Mouse (Mus musculus) layer of hippocampus, adult 11-12 months (tissue): ENCODE results near the gene Pafah1b3.

Experiments
- DNase-seq: peaks from one replicate; pipeline ENCODE4 v3.0.0; 2022; ENCODE audit warnings: low spot score

Pafah1b3 gene

DNA sequence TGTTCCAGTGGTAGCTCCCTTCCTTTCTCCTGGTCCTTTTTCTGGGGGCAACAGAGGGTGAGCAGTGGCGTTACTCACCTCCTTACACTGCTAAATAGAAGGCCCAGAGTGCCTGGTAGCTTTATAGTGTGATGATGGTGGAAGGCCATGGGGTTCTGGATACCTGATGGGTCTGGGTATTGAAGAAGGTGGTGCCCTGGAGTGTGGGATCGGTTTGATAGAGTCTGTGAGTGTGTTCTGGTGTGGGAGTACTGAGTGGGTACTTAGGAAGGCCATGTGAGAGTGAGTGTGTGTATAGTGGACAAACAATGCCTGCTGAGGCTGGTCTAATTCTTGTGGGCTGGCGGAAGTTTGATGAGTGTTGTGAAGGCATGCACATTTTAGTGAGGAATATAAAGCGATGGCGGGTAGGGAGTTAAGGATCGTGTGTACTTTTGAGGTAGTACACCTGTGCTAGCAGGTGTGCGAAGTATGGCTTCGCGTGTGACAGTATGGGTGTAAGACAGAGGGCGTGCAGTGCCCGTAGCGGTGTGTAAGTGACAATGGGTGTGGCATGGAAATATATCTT lies 16.5 kb downstream of the Pafah1b3 start:
- peak; percentile 25 for DNase-seq

DNA sequence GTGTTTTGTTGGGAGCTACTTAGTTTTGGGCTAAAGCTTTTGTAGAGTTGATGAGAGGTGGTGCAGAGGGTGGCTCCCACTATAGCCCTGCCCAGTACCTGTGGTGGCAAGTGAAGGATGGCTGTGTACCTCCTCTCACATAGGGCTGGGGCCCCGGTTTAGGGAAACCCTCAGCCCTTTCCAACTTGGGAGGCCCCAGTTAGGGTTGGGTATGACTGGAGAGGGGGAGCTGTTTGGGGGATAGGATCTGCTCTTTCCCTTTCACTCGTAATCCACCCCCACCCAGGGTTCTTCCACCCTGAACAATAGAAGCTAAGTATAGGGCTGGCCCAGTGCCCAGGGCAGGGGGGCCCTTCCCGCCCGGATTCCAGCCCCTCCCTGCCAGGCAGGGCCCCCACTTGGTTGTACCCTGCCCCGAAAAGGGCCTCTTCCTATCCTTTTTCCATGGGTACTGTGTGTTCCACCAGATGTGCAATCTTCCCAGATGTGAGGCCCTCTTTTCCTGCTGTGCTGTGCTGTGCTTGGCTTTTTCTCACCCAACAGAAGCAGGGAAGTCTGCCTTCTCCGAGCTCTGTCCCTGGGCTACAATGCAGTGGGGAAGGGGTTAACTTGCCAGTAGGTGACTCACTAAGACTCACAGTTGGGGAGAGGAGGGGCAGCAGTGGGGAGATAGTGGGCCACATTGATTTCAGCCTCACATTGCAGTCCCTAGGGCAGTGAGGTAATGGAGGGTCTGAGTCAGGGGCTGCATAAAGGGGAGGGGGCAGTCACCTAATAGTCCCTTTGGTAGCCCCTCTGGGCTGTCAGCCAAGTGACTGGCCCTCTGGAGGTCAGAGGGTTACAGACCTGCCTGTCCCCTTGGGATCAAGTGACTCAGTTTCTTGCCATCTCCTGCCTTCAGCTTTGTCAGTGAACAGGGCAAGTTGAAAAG lies 17.7 kb downstream of the Pafah1b3 start:
- DNase-seq = peak; percentile 63

DNA sequence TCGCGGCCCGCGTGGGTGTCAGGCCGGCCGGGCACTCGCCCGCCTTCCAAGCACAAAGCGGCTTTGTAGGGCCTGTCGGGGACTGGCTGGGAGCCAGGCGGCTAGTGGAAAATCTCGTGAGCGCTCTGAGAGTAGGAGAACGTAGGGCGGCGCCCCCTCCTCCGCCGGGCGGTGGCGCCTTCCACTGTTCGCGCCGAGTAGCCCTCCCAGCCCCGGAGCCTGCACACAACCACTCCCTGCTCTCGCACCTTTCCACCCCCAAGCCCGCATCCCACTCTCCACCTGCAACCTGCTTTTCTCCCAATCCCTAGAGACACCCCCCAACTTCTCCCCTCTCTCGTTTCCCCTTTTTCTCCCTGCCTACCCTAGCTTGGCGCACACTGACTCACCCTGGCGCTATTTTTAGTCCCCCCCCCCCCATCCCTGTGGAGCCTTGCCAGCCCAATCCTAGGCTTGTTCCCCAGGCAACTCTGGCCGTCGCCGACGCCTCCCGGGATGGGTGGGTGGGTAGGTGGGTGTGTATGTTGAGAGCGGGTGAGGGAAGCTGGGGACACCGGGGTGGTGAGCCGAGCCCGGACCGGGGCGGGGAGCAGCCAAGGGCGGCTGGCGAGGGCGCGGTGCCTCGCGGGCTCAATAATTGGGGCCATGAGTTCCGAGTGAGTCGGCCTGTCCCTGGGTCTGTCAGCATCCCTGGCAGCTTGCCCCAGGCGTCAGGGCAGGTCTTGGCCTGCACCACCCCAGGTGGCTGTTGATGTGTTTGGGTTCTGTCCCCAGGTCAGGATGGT lies 18.5 kb downstream of the Pafah1b3 start:
- peak; percentile 95 for DNase-seq

DNA sequence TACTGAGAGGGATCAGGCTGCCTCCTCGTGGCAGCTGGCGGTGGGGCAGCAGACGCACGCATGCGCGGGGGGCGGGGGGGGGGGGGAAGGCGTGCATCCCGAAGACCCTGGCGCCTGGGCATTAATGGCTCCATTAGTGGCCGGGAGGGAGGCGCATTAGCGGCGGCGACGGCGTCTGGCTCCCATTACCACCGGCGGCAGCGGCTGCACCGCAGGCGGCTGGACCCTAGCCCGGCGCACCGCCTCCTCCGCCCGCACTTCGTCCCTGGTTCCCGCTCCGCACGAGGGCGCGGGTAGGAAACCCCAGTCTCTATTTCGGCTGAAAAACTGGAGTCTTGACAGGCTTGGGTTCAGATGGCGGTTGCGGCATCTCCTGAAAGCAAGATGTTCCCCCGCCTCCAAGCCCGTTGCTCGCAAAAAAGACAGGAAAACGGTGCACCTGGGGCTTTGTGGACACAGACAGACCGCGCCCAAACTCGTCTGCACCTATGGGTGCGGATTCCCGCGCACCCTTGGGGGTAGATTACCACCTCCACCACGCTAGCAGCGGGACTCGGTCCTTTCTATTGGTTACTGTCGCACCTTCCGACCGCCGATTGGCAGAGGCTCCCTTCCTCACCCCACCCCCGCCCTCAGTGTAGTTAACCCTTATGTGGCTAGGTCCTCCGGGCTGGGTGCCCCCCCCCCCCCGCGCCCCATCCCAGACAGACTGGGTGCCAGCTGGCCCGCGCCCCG lies 19.3 kb downstream of the Pafah1b3 start:
- peak; percentile 87 for DNase-seq

DNA sequence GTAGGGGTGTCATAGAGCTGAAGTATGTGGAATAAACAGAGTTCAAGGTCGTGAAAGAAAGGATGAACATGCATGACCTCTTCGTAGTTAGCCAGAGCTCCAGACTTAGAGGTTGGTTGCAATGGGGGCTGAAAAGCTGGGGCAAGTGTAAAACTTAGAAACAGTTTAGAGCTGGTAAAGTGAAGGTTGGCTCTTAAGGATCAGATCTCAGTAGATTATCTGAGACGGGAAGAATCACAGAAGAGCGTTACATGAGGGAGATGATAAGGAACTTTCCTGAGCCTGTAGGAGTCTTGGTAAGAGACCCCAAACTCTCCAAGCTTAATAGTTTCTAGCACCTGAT lies 19.8 kb downstream of the Pafah1b3 start:
- DNase-seq = no peak

DNA sequence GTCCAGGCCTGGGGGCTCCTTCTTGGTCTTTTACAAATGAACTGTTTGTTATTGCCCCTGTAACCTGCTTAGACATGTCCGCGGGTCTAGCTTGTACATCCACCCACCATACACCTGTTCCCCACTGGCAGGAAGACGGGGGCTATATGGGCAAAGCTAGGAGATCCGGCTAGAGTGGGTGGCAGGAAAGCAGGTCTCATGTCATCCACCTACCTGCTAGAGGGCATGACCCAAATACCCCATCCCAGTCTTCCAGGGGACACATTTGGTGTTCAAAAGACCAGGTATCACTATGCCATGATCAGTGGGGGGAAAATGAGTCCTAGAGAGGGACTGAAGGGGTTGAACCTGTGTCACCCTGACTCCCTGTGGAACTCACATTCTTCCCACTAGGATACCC lies 20.4 kb downstream of the Pafah1b3 start:
- DNase-seq = no peak

DNA sequence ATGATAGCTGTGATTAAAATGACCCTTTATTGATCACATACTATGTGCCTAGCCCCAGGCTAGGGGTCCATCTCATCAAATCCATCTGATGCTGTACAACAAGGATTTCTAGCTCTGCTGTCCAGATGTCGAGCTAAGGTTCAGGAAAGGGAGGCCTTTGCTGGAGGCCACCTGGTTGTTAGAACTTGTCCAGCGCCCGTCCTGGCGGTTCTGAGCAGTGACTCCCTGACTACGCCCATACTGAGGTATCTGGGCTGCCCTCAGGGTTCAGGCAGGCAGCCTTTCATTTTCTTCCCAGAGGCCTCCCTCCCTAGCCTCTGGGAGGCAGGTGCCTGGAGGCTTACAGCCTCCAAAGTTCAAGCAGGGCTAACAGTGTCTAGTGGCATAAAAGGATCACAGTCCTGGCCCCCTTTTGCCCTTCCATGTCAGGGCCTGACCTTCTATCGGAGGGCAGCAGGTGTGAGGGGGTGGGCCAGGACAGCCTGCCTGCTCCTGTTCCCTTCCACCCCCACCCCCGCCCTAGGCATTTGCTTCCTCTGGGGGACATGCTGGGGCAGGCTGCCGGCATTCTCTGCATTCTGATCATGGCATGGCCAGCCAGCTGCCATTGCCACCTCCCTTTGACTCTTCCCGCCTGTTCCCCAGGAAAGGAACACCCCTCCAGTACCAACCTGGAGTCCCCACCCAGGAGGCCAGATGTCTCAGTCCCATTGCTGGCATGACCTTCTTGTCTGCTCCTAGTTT lies 22.1 kb downstream of the Pafah1b3 start:
- no peak for DNase-seq

DNA sequence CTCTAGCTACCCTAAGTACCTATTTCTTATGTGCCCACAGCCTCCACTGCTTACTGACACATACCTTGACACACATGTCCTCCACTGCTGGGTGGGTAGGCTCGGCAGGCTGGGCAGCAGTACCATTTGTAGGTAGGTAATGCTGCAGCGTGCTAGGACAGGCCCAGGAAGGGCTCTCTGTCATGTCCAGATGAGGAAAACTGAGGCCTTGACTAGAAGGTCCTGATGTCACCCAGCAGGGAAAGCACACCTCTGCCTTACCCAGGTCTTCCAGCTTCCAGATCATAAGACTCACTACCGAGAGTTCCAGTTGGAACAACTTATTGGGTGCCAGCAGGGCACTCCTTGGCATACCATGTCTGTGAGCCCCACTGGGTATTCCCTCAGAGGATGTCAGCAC lies 22.8 kb downstream of the Pafah1b3 start:
- no peak for DNase-seq

DNA sequence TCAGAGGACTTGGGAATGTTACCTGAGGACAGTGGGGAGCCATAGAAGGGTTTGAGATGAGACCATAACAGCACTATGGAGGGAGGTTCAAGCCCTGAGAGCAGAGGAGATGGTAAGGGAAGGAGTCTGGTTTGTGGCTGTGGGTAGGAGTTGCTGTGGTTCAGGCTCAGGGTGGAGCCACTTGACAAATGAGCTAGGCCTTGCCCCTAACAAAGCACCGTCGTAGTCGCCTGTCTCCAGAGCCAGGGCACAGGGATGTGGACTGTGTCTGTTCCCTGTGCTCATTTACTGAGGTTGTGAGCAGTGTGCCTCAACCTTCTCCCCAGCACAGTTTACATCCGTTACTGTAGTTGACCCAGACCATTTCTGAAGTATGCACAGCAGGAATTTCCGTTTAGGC lies 23.2 kb downstream of the Pafah1b3 start:
- no peak for DNase-seq

DNA sequence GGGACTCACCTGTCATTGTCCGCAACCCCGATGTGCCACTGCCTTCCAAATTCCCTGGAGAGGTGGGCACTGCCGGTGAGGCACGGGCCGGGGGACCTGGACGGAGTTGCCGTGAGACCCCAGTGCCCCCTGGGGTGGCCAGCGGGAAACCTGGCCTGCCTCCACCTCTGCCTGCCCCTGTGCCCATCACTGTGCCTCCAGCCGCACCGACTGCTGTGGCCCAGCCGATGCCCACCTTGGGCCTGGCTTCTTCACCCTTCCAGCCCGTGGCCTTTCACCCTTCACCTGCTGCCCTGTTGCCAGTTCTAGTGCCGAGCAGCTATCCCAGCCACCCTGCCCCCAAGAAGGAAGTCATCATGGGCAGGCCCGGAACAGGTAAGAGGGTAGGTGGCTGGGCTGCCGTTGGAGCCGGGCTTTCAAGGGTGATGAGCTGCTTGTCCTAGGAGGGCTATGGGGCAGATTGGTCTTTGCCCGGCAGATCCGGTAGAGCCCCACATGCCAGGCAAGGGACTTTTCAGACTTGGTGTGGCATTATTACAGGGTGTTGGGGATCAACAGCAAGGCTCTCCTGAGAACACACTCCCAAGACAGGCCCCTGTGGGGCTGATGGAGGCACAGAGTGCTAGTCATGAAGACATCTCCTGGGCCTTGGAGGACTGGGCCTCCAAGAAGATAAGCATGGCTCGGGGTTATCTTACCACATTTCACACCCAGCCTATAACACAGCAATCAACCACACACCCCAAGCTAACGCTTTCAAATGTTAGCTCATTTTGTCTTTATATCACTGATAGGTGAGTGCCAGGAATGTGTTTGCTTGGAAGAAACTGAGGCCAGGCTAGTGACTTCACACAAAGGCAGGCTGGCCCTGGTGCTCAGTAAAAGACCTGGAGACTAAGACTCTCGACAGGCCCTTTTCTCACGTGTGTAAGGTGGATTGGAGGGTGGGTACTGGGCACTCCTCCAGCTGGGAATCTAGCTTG lies 24.2 kb downstream of the Pafah1b3 start:
- no peak for DNase-seq

DNA sequence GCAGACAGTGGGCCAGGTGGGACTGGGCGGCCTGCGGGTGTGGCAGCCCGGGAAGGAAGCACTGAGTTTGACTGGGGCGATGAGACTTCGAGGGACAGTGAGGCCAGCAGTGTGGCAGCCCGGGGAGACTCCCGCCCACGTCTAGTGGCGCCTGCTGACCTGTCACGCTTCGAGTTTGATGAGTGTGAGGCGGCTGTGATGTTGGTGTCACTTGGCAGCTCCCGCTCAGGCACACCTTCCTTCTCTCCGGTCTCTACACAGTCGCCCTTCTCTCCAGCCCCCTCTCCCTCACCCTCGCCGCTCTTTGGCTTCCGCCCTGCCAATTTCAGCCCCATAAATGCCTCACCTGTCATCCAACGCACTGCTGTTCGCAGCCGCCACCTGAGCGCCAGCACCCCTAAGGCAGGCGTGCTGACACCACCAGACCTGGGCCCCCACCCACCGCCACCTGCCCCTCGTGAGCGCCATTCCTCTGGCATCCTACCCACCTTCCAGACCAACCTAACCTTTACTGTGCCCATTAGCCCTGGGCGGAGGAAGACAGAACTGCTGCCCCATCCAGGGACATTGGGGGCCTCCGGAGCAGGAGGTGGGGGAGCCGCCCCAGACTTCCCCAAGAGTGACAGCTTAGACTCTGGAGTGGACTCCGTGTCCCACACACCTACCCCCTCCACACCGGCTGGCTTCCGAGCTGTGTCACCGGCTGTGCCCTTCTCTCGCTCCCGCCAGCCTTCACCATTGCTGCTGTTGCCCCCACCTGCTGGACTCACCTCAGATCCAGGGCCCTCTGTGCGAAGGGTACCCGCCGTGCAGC lies 25.1 kb downstream of the Pafah1b3 start:
- DNase-seq = no peak

DNA sequence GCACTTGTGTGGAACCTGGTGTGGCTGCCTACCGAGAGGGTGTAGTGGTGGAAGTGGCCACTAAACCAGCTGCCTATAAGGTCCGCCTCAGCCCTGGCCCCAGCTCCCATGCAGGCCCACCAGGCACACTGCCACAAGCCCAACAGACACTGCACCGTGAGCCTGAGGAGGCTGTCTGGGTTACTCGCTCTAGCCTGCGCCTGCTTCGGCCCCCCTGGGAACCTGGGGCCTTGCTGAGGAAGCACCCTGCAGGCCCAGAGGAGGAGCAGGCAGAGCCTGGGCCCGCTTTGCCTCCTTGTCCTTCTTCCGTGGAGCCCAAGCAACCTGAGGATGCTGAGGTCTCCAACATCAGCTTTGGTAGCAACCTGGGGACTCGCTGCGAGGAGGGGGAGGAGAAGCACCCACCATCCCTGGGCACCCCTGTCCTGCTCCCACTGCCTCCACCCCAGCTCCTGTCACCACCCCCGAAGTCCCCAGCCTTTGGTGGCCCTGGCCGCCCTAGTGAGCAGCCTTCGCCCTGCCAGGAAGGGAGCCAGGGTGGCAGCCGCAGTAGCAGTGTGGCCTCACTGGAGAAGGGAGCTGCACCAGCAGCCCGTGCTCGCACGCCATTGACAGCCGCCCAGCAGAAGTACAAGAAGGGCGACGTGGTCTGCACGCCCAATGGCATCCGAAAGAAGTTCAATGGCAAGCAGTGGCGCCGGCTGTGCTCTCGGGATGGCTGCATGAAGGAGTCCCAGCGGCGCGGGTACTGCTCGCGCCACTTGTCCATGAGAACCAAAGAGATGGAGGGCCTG lies 25.9 kb downstream of the Pafah1b3 start:
- no peak for DNase-seq

DNA sequence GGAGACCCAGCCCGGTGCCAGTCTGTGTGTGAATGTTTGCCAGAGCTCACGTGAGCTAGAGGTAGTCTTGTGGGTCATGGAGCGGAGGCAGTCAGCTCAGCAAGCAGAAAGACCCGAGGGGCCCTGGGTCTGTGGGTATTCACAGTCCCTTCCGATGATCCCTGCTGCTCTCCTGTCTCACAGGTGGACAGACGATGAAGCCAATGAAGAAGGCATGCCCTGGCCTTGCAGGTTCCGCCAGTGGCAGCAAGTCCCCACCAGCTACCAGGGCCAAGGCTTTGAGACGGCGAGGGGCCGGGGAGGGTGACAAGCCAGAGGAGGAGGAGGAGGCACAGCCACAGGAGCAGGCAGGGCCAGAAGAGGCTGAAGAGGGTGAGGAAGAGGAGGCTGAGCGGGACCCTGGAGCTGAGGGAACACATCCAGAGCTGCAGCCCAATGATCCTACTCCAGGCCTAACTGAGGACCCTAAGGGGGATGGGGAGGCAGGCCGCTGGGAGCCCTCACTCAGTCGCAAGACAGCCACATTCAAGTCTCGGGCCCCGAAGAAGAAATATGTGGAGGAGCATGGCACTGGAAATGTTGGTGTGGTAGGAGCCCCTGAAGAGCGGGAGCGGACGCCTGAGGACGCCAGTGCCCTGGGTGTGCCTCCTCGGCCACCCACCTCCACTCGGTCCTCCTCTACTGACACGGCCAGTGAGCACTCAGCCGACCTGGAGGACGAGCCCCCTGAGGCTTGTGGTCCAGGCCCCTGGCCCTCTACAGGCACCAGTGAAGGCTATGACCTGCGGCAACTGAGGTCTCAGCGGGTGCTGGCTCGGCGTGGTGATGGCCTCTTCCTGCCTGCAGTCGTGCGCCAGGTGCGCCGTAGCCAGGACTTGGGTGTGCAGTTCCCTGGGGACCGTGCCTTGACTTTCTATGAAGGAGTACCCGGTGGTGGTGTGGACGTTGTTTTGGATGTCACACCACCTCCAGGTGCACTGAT lies 26.8 kb downstream of the Pafah1b3 start:
- no peak for DNase-seq

DNA sequence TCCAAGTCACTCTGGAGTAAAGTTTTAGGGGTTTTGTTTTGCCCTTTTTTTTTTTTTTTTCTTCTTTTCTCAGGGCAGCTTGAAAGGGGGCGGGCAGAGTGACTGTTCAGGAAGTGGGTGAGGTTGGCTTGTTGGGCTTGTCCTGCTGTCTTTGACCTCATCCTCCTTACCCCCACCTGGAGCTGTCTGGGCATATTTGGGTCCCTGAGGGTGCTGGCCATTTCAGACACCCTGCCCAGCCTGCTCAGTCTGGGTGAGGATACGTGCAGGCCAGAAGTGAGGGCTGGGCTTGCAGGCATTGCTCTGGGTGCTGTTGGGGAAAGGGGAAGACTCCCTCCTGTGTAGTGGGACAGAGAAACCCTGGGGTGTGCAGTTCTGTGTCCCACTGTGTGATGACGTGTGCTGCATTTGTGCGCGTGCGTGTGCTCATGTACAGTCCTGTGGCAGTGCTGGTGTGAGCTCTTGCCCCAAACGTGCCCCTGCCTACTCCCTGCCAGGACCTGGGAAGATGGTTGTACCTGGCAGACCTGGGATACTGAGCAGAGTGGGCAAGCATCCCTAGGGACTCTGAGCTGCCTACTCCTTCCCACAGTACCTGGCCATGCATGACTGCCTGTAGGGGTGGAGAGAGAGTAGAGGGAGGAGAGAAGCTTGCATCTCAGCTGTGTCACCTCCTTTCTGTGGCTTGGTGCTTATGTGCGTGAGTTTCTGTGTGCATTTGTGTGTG lies 28.1 kb downstream of the Pafah1b3 start:
- peak; percentile 8 for DNase-seq

DNA sequence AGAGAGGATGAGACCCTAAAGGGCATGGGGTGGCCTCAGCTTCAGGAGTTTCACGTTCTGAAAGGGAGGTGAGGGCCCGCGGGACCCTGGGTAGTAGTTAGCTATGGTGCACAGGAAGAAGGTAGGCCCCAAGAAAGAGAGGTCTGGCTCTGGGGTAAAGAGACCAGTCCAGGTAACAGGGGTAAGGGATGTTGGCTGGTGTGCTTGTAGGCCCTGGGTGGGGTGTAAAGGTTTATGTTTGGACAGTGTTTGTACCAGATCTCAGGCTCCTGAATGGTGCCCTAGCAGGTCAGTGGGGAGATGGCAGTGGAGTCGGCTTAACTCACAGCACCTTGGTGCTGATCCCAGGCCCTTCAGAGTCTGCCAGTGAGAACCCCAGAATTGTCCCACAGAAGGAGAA lies 28.8 kb downstream of the Pafah1b3 start:
- peak; percentile 24 for DNase-seq

DNA sequence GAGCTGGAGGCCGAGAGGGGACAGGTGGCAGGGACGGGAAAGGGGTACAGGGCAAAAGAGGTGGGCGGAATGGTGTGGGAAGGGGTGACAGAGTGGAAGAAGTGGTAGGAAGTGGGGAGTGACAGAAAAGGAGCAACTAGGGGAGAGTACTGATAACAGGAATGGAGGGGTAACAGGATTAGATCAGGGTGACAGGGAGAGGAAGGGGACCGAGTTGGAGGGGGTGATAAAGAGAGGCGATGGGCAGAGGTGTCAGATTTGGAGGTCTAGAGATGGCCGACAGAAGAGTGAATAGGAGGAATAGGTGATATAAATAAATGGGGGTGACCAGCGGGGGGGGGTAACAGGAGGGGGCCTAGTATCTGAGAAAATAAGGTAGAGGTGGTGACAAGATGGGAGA lies 29.2 kb downstream of the Pafah1b3 start:
- no peak for DNase-seq
